Mouse (Mus musculus) stomach, postnatal 0 days (tissue): ENCODE measurements around the gene Grin2a.

ENCODE experiments used
- CTCF ChIP-seq: IDR thresholded peaks from 2 replicates; pipeline ENCODE4 v1.5.1; 2016; ENCODE audit warnings: antibody characterized with exemption, low read depth, mild to moderate bottlenecking, moderate library complexity
- EP300 ChIP-seq: optimal IDR thresholded peaks from 2 replicates; pipeline ENCODE3; 2016; ENCODE audit warnings: antibody characterized with exemption

GRCm38 (mm10) chr16:9571793-9572192 is 423.6 kb downstream of the Grin2a start:
- TF ChIP-seq CTCF (no peak), EP300 (no peak)
